Mouse (Mus musculus): Measurements from ENCODE around the gene Otulinl. TPM values are rescaled to one million over a fixed set of nuclear protein-coding genes. Genes with fewer than 3 reads are reported as not detected.

The Otulinl gene
- polyA plus RNA-seq, 1 experiment: 0.06 TPM

GRCm38 (mm10) chr15:27619683-27620082, 61.7 kb downstream of the Otulinl start:
- TF ChIP-seq TCF3 (IDR thresholded peaks at IDR 0.05; ENCODE audit: insufficient read length, low read depth) (no peak), REST (IDR thresholded peaks at IDR 0.05; ENCODE audit: insufficient read depth, insufficient read length) (no peak), MYOD1 (IDR thresholded peaks at IDR 0.05; ENCODE audit: control insufficient read depth in 1 of 3, insufficient read length in 2 of 3, low read depth in 2 of 3) (no peak), E2F4 (IDR thresholded peaks at IDR 0.05; ENCODE audit: insufficient read depth) (no peak)
- no peak overlapping the region for H3K4me3 ChIP-seq
- H3K27me3 ChIP-seq (ENCODE audit: control insufficient read depth, insufficient read depth, insufficient read length): no peaks in the 10 kb centered on the region
- peak overlapping the region; percentile 12 for H3K4me2 ChIP-seq (ENCODE audit: low read depth)
- H3K36me3 ChIP-seq (ENCODE audit: control insufficient read depth, insufficient read depth): peaks cover 62% of the 10 kb centered on the region
- H3K79me2 ChIP-seq (ENCODE audit: control insufficient read depth, insufficient read depth): peaks cover 46% of the 10 kb centered on the region
- H3ac ChIP-seq (ENCODE audit: control insufficient read depth, insufficient read length): no peak overlapping the region

GRCm38 (mm10) chr15:27618778-27619533, 62.4 kb downstream of the Otulinl start:
- peaks cover 39% of the 10 kb centered on the region for H3K79me2 ChIP-seq (ENCODE audit: control insufficient read depth, insufficient read depth)
- TF ChIP-seq MYOD1 (IDR thresholded peaks at IDR 0.05; ENCODE audit: control insufficient read depth in 1 of 3, insufficient read length in 2 of 3, low read depth in 2 of 3): no peak
- TF ChIP-seq POLR2AphosphoS2 (IDR thresholded peaks at IDR 0.05; ENCODE audit: insufficient read length, low read depth): no peak
- no peak for TF ChIP-seq MYOG (IDR thresholded peaks at IDR 0.05; ENCODE audit: control insufficient read depth in 1 of 3, insufficient read depth in 1 of 3, insufficient read length in 2 of 3, low read depth in 2 of 3)
- TF ChIP-seq CEBPB (IDR thresholded peaks at IDR 0.05; ENCODE audit: insufficient read depth, poor library complexity, severe bottlenecking): no peak
- TF ChIP-seq POLR2A (IDR thresholded peaks at IDR 0.05; ENCODE audit: insufficient read length, low read depth): no peak
- no peak for TF ChIP-seq TCF3 (IDR thresholded peaks at IDR 0.05; ENCODE audit: insufficient read length, low read depth)
- TF ChIP-seq SRF (IDR thresholded peaks at IDR 0.05; ENCODE audit: control insufficient read depth, insufficient read length, low read depth): no peak
- TF ChIP-seq E2F4 (IDR thresholded peaks at IDR 0.05; ENCODE audit: insufficient read depth): no peak
- no peak for TF ChIP-seq REST (IDR thresholded peaks at IDR 0.05; ENCODE audit: insufficient read depth, insufficient read length)
- H3ac ChIP-seq (ENCODE audit: control insufficient read depth, insufficient read length): no peak overlapping the region
- H3K4me3 ChIP-seq: no peak overlapping the region
- no peaks in the 10 kb centered on the region for H3K27me3 ChIP-seq (ENCODE audit: control insufficient read depth, insufficient read depth, insufficient read length)
- peak overlapping the region; percentile 49 for H3K4me2 ChIP-seq (ENCODE audit: low read depth)
- H3K36me3 ChIP-seq (ENCODE audit: control insufficient read depth, insufficient read depth): peaks cover 65% of the 10 kb centered on the region

GRCm38 (mm10) chr15:27617227-27617626, 64.2 kb downstream of the Otulinl start:
- Histone ChIP-seq H3K79me2 (ENCODE audit: control insufficient read depth, insufficient read depth) (peaks cover 22% of the 10 kb centered on the region), H3ac (ENCODE audit: control insufficient read depth, insufficient read length) (no peak overlapping the region), H3K36me3 (ENCODE audit: control insufficient read depth, insufficient read depth) (peaks cover 58% of the 10 kb centered on the region), H3K4me3 (no peak overlapping the region), H3K27me3 (ENCODE audit: control insufficient read depth, insufficient read depth, insufficient read length) (no peaks in the 10 kb centered on the region), H3K4me2 (ENCODE audit: low read depth) (no peak overlapping the region)
- TF ChIP-seq TCF3 (IDR thresholded peaks at IDR 0.05; ENCODE audit: insufficient read length, low read depth): no peak
- no peak for TF ChIP-seq POLR2AphosphoS2 (IDR thresholded peaks at IDR 0.05; ENCODE audit: insufficient read length, low read depth)
- TF ChIP-seq TCF12 (IDR thresholded peaks at IDR 0.05; ENCODE audit: insufficient read depth, poor library complexity, severe bottlenecking): no peak
- no peak for TF ChIP-seq MAX (IDR thresholded peaks at IDR 0.05; ENCODE audit: low read depth)
- no peak for TF ChIP-seq E2F4 (IDR thresholded peaks at IDR 0.05; ENCODE audit: insufficient read depth)
- no peak for TF ChIP-seq MYOD1 (IDR thresholded peaks at IDR 0.05; ENCODE audit: control insufficient read depth in 1 of 3, insufficient read length in 2 of 3, low read depth in 2 of 3)
- TF ChIP-seq REST (IDR thresholded peaks at IDR 0.05; ENCODE audit: insufficient read depth, insufficient read length): no peak
- TF ChIP-seq SRF (IDR thresholded peaks at IDR 0.05; ENCODE audit: control insufficient read depth, insufficient read length, low read depth): no peak
- TF ChIP-seq CEBPB (IDR thresholded peaks at IDR 0.05; ENCODE audit: insufficient read depth, poor library complexity, severe bottlenecking): no peak
- TF ChIP-seq USF1 (IDR thresholded peaks at IDR 0.05; ENCODE audit: low read depth): no peak
- no peak for TF ChIP-seq POLR2A (IDR thresholded peaks at IDR 0.05; ENCODE audit: insufficient read length, low read depth)
- no peak for TF ChIP-seq MYOG (IDR thresholded peaks at IDR 0.05; ENCODE audit: control insufficient read depth in 1 of 3, insufficient read depth in 1 of 3, insufficient read length in 2 of 3, low read depth in 2 of 3)

GRCm38 (mm10) chr15:27616159-27616558, 65.2 kb downstream of the Otulinl start:
- TF ChIP-seq TCF3 (IDR thresholded peaks at IDR 0.05; ENCODE audit: insufficient read length, low read depth) (no peak), E2F4 (IDR thresholded peaks at IDR 0.05; ENCODE audit: insufficient read depth) (no peak), CEBPB (IDR thresholded peaks at IDR 0.05; ENCODE audit: insufficient read depth, poor library complexity, severe bottlenecking) (no peak), POLR2AphosphoS2 (IDR thresholded peaks at IDR 0.05; ENCODE audit: insufficient read length, low read depth) (no peak), MAX (IDR thresholded peaks at IDR 0.05; ENCODE audit: low read depth) (no peak), MYOG (IDR thresholded peaks at IDR 0.05; ENCODE audit: control insufficient read depth in 1 of 3, insufficient read depth in 1 of 3, insufficient read length in 2 of 3, low read depth in 2 of 3) (no peak), SRF (IDR thresholded peaks at IDR 0.05; ENCODE audit: control insufficient read depth, insufficient read length, low read depth) (no peak), TCF12 (IDR thresholded peaks at IDR 0.05; ENCODE audit: insufficient read depth, poor library complexity, severe bottlenecking) (no peak), POLR2A (IDR thresholded peaks at IDR 0.05; ENCODE audit: insufficient read length, low read depth) (no peak), USF1 (IDR thresholded peaks at IDR 0.05; ENCODE audit: low read depth) (no peak), MYOD1 (IDR thresholded peaks at IDR 0.05; ENCODE audit: control insufficient read depth in 1 of 3, insufficient read length in 2 of 3, low read depth in 2 of 3) (no peak), REST (IDR thresholded peaks at IDR 0.05; ENCODE audit: insufficient read depth, insufficient read length) (no peak)
- Histone ChIP-seq H3K27me3 (ENCODE audit: control insufficient read depth, insufficient read depth, insufficient read length) (no peaks in the 10 kb centered on the region), H3K79me2 (ENCODE audit: control insufficient read depth, insufficient read depth) (peaks cover 13% of the 10 kb centered on the region), H3K36me3 (ENCODE audit: control insufficient read depth, insufficient read depth) (peaks cover 67% of the 10 kb centered on the region), H3ac (ENCODE audit: control insufficient read depth, insufficient read length) (no peak overlapping the region), H3K4me3 (no peak overlapping the region), H3K4me2 (ENCODE audit: low read depth) (no peak overlapping the region)
